Mouse (Mus musculus) T-cell, adult 2 months (primary cell): Measurements from ENCODE around the gene Mrpl48.

Source experiments
- DNase-seq: peaks from one replicate; pipeline ENCODE4 v3.0.0; 2022; ENCODE audit warnings: low spot score

Gene Mrpl48

DNA sequence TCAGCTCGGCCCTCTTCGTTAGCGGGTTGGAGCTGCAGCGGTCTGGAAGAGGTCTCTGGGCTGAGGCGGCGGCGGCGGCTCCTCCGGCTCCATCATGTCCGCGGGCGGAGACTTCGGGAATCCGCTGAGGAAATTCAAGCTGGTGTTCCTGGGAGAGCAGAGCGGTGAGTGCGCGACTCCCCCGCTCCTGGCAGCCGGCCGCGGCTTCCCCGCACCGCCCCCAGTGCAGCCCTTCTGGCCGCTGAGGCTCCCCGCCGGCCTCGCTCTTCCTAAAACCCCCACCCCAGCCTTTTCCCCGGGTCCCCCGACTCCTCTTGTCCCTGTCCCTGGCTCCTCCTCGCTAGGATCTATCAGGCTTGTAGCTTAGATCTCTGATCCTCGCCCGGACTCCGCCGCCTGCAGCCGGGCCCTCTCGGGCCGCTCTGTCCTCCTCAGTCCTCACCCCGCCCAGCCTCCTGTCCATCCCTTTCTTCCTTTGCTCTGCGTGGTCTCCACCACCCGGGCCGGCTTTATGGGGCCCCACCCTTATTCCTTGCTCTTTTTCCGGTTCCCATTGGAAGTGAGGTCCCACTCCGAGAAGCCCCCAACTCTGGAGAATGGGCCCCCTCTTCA, at the start of gene Mrpl48:
Gene Mrpl48 (minus strand): TSS at position 172 of the 612 bp plus-strand sequence.
- DNase-seq = peak; percentile 6

DNA sequence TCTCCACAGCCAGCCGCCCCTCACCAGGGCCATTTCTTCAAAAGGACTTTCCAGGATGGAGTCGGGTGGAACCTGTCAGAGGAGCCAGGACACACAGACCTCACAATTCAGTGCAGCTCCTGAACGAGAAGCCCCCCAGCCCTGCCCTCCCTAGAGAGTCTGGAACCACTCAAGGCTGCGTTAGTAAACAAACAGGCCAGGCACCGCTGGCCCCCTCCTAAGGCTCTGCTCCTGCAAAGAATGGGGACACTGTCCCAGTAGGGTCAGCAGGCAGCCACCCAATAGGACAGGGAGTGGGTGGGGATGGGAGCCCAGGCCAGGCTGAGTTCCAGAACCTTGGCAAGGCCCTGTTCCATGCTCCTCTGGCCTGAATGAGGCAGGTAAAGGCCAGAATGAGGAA, 48.6 kb upstream of the Mrpl48 start:
- DNase-seq = no peak

DNA sequence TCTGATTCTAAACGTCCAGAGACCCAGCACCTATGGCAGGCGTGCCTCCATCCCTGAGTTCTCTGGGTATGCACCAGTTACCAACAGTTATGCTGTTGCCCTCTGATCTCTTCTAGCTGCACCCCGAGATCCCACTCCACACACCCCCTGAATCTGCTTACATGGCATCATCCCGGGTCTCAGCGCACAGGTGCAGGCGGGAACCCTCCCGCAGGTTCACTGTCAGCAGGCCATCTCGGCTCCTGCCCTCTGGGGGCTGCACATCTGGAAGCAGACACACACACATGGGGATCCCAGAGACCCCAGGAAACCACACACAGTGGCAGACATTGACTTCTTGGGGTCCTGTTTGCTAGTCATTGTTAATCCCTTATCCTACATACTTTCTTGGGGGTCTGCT, 46.3 kb upstream of the Mrpl48 start:
- no peak for DNase-seq

DNA sequence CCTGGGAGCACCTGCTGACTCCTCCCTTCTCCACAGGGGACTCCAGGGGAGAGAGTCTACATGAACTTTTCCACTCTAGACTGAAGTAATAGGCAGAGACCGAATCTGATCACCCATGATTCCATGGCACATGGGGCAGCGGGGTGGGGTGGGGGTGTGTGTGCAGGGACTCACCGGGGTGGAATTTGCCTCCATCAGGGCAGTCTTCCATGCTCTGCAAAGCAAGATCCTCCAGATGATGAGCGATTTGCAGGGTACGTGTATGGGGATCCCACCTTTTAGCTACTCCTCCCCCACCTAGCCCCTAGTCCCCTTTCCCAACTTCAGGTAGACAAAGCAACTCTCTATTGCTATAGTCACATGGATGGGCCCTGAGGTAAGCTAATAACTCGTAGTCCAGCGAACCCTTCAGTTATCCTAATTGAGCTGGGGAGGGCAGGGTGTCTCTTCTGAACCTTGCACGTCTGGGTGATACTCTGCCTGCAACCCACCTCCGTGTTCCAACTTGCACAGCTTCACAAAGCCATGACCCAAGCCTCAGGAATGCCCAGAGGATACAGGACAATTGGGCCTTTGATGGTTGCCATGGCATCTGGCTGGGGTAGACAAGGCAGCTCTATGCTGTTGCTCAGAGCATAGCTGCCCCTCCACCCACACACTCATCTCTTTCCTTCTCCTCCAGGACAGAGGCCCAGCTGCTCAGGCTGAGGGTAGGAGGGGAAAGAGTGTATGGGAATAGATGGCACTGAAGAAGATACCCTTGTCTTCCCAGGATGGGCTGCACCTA, 45.6 kb upstream of the Mrpl48 start:
- DNase-seq = no peak

- no peak for DNase-seq
These were observed 42.9 kb upstream of the Mrpl48 start for GRCm38 (mm10) chr7:100651011-100651410.

DNA sequence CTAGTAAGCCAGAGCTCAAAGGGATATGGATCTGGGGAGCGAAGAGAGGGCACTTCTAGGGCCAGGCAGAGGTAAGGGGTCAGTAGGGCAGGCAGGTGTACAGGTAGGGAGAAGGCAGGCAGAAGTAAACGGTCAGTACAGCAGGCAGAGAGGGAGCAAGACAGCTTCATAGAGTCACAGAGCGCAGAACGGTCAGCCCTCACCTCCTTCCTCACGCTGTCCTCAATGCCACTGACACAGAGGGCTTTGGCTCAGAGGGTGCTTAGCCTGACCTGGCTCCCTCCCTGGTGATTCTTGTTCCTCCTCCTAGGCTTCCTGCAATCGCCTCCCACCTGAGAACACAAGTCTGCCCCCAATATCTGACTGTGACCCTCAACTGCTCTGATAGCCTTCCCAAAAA, 42.3 kb upstream of the Mrpl48 start:
- DNase-seq = no peak

- no peak for DNase-seq
These were observed 41.7 kb upstream of the Mrpl48 start for GRCm38 (mm10) chr7:100649826-100650225.

DNA sequence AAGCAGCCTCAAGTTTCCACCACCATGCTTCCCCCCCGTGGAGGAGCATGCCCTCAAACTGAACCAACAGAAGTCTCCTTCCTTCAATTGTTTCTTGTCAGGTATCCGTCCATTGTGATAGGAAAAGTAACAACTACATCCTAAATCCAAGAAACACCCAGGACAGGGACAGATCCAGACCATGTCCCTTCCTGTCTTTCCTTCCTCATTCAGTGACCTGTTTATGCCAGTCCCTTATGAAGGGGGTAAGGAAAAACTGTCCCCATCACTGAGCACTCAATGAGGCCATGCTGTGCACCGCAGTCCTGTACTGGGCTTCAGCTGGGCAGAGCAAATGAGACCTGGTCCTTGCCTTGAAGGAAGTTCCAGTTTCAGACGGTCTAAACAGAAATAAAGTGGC, 41.0 kb upstream of the Mrpl48 start:
- no peak for DNase-seq

DNA sequence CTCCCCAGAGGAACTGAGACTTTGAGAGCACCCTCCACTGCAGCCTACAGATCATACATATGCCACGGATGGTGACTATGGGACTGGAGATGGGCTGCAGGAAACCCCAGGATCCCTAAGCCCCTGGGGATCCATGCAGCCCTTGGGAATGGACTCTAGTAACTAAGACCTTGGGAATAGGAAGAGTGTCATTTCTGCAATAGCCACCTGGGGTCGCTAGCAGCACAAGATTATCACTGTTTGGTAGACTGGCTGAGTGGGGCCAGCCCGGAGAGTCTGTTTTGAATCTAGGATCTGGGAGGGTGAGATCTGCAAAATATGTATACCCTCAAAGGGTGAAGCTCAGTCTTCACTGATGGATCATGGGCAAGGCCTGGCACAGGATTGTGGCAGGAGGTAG, 37.0 kb upstream of the Mrpl48 start:
- peak; percentile 26 for DNase-seq

DNA sequence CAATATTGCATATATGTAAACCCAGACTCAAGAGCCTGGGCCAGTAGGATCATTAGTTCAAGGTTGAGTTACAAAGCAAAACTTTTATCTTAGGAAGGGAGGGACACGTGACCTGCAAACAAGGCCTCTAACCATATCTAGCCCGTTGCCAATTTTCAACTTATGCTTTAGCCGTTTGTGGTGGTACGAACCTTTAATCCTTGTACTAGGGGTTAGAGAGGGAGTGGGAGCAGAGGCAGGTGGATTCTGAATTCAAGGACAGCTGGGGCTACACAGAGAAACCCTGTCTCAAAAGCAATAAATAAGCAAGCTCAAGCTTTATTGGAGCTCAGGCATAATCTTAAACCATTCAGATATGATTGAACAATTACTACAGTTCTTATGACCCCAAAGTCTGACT, 34.3 kb upstream of the Mrpl48 start:
- DNase-seq = no peak

- DNase-seq = peak; percentile 18
These were observed 29.6 kb upstream of the Mrpl48 start for GRCm38 (mm10) chr7:100637657-100638056.

GRCm38 (mm10) chr7:100624538-100624937, 16.4 kb upstream of the Mrpl48 start:
- DNase-seq = no peak

GRCm38 (mm10) chr7:100622277-100622676, 14.2 kb upstream of the Mrpl48 start:
- DNase-seq = no peak

- DNase-seq = no peak
These were observed 8.2 kb upstream of the Mrpl48 start for GRCm38 (mm10) chr7:100616121-100616857.

DNA sequence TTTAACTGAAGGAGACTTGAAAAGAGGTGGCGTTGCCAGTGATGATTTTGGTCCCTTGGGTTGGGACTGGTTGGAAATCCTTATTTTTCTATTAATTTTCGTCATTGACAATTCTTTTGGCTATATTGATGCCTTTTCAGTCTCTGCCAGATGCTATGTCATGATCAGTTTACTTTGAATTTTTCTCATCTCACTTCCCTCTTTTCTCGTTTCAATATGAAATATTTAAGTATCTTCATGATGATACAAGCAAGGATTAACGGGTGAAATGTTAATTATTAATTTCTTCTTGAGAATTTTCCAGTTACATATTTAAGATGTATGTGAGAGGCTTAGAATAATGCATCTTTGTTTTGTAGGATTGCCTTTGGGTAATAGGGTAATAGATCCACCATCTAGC, 809 bp upstream of the Mrpl48 start:
- no peak for DNase-seq

- peak; percentile 93 for DNase-seq
These were observed 629 bp downstream of the Mrpl48 start, which contains the start of gene Rab6a for GRCm38 (mm10) chr7:100607214-100608129. Rab6a (plus strand) TSS chr7:100607410.

GRCm38 (mm10) chr7:100600211-100600610, 7.9 kb downstream of the Mrpl48 start:
- DNase-seq = no peak

DNA sequence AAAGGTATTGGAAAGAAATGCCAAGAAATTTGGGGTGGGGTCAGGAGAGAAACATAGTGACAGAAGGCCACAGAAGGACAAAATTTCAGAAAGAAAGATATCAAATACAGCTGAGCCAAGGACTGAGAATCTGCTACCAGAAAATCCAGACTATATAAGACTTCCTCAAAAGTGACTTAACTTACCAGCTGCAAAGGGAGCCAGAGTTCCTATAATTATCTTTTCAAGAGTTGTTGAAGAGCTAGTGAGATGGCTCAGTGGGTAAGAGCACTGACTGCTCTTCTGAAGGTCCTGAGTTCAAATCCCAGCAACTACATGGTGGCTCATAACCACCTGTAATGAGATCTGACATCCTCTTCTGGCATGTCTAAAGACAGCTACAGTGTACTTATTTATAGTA, 14.8 kb downstream of the Mrpl48 start:
- DNase-seq = no peak

- DNase-seq = no peak
These were observed 16.6 kb downstream of the Mrpl48 start for GRCm38 (mm10) chr7:100591522-100591852.

DNA sequence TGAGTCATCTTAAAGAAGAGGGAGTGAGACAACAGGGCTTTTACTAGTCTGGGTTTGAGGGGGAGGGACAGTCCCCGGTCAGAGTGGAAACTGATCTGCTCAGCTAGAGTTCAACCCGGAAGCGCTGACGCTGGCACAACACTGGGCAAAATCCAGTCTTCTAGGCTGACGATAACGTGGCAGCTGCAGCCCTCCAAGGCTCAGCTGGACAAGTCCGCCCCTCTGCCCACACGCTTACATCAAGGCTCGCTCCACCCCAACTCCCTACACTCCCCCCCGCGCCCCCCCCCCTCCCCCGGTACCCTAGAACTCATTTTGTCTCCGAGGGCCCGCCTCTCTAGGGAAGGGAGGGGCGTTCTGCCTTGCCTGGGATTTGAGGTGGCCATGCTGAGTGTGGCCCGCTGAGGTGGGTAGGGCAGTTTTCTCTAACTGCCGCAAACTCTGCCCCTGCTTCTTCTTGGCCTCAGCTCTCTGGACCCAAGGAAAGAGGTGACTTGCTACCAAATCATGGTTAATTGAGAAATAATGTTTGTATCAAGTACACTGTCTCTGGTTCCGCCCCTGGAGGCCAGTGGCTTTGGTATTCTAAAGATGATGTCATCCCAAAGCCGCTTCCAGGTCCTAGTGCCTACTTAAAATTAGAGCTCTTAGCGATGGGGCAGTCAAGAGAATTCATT, 17.1 kb downstream of the Mrpl48 start:
- peak; percentile 82 for DNase-seq

GRCm38 (mm10) chr7:100590504-100590844, 17.6 kb downstream of the Mrpl48 start:
- no peak for DNase-seq

- DNase-seq = no peak
These were observed 18.3 kb downstream of the Mrpl48 start for GRCm38 (mm10) chr7:100589816-100590215.
